Mouse (Mus musculus) testis, postnatal 14 days (tissue): ENCODE results near the gene St8sia1.
A peak's percentile ranks its signal among the peaks of the same experiment; 100 is the strongest.

Experiments used
- DNase-seq: peaks from one replicate; pipeline ENCODE4 v3.0.0; 2021; ENCODE audit warnings: low spot score

Gene St8sia1

DNA sequence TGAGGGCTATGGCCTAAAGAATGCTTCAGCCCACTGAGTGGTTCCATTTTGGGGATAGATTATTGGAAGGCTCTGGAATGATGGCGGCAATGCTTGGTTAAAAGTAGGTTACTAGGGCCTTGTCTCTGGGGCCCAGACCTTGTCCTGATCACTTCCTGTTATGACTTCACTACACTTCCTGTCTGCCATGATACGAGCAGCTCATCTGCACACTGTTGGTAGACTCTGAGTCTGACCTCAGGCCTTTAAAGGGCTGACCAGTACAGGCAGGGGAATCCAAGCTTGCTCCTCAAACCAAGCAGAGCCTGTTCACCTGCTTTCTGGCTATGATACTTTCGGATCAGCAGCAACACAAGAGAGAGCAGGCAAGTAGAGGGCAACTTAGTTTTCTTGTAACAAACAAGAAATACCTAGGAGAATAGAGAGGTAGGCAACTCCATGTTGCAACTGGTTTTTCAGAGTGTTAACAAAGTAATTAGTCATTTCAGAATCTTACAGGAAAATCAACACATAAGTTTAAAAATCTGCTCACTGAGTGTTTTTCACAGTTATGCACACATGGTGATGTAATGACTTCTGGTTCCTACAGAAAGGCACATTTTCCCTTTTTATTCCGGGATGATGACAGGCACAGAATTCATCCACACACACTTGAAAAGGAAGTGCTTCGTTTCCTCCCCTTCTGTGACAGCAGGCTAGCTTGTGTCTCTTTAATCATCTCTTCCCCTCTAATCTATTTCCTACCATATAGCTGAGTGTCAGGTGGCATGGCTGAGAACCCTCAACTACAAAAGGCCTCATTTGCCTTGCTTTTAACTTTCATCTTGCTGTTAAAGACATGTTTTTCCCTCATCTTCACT, 55.1 kb downstream of the St8sia1 start:
- no peak for DNase-seq

DNA sequence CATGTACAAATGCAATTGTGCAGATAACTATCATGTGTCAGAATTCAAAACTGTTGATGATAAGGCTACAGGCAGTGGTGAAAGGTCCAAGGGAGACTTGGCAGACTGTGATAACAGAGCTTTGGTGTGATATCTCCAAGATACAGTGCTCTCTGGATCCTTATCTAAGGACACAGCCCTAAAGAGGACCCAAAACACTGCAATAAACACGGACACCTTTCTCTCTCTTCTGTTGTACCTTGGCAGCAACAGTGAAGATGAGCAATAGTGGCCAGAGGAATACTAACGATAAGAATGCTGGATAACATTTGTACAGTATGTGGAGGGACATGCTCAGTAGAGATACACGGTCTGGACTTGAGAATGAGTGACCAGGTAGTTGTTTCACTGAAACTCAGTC, 55.8 kb downstream of the St8sia1 start:
- DNase-seq = no peak

DNA sequence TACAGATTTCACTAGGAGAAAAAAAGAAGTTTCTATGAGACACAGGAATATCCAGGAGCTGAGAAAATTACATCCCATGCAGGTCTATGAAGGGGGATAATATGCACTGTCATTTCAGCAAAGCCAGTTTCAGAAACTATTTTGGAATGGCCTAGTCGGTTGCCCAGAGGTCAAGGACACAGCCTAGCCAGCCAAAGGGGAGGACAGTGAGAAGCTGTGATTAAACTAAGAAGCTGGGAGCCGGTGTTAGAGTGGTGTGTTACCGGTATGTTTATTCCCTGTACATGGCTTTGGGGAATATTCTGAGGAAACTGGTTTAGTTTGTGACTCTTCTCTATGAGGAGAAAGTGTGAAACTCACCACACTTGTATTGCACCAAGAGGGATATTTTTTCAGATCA, 68.9 kb downstream of the St8sia1 start:
- no peak for DNase-seq

DNA sequence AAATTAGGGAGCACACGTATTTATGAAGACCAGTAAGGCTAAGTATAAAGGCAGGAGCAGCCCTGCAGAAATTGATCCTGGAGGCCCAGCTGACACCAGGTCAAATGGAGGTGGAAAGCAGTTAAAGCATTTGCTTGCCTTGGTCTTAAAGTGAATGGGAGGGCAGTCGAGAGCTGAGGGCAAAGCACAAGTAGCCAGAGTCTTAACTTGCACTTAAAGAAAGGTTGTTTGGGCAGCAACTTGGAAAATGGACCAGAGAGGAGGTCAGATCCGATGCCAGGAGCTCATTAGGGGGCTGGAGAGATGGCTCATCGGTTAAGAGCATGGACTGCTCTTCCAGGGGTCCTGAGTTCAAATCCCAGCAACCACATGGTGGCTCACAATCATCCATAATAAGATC, 70.5 kb downstream of the St8sia1 start:
- DNase-seq = no peak

DNA sequence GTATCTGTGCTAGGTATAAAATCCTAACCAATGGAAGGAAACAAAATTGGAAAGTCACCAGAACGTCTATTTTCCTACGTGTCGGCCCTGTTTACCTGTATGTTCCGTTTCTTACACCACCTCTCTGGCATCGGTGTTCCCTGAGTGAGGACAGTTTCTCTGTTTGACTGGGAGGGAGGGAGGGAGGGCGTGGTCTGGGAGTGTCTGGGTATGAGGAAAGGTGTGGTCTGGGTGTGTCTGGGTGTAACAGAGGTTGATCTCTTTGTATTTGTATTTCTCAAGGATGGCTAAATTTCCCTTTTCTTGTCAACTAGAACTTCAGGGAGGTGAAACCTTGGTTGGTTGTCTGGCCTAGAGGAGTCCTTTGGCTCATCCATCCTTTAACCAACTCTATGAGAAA, 73.9 kb downstream of the St8sia1 start:
- no peak for DNase-seq

DNA sequence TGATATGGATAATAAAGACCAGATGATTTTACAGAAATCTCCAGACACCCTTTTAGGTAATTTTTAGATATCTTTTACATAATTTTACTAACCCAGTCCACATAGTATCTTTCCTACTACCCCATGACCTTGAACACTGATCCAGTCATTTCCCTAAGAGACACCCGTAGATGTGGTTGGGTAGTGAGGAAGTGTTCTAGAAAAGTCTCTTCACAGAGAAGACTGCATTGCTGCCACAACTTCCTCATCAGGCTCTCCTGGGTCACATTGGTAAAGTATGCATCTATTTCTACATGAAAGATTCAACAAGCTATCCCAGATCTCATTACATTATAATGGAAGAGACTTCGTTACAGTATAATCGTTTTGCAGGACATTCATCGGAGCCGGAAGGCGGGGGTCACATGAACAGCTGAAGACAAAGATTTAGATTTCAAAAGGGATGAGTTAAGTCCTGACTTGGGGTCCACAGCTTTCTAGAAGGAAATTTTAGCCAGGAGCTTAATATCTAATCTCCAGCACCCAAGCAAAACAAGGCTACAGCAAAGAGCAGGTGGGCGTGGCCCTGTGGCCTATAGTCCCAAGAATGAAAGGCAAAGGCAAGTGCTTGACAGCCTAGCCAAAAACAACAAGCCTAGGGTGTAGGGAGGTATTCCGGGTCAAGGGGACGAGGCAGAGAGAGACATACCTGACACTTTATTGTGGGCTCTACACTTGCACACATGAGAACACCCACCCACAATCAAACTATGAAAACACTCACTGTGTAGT, 75.1 kb downstream of the St8sia1 start:
- no peak for DNase-seq

DNA sequence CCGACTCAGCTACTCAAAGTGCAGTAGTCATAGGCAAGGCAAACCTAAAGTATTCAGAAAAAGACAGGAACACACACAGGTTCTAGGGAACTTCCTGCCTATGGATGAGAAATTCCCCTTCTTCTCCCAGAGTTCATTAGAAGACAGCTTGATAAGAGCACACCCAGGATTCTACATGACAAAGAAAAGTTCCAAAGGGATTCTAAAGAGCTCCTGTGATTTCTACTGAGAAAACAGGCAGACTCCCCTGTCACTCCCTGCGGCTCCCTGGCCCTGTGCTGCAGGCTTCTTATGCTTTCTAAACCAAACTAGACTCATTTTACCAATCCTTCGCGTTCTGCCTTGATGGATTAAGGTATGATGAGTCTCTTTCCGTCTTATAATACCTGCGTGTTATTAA, 75.9 kb downstream of the St8sia1 start:
- no peak for DNase-seq

DNA sequence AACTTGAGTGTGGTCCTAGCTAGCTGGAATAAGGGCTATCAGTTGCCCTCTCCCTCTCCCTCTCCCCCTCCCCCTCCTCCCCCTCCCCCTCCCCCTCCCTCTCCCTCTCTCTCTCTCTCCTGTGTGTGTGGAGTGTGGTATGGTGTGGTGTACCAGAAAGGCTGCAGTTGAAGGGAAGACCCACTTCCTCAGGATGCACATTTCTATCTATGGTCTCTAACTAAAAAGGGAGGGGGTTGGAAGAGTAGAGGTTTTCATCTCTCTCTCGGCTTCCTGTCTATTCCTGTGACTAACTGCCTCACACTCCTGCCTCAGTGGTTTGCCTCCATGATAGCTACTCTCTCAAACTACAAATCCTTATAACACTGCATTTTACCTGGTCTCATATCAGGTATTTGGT, 76.9 kb downstream of the St8sia1 start:
- DNase-seq = no peak

DNA sequence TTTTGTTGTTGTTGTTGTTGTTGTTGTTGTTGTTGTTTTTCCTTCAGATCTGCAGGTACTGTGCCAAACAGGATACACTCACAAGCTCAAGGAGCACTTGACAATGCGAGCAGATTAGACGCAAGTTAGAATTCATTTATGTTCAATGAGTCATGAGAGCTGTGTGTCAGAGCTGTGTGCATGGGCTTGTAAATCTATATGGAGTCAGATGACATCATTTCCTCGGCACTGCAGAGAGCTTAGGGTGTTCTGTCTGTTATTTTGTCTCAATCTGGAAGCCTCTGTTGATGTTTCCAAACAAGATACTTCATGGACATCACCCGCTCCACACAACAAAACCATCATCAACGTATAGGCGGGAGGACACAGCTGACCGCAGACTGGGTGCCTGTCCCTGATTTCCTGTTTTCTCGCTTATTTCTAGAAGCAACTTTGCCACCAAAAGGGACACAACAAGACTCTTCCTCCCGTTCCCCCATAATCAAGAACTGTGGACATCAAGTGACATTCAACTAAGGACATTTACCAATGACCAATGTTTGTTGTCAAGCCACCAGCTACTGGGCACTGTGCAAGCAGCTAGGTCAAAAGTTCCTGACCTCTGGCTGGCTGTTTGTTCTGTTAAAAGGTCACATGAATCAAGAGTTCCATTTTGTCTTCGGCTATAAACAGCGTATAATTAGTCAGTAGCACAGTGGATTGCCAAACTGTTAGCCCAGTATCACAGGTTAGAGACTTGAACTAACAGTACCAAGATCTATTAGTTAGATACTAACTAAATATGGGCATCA, 78.7 kb downstream of the St8sia1 start:
- no peak for DNase-seq

DNA sequence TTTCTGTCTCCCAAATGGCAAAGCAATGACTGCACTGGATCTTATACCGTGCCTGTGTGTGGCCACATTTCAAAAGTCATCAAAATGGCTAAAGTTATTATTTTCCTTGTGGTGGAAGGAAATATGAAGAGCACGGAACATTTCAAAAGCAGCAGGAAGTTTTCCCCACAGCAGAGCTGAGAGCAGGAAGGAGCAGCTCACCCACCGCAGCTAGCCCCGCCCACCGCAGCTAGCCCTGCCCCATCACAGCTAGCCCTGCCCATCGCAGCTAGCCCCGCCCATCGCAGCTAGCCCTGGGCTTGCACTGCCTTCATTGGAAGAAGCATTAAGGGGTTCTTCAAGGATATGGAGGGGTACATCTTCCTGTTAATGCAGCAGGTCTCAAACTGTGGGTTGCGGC, 80.1 kb downstream of the St8sia1 start:
- DNase-seq = peak; percentile 46

DNA sequence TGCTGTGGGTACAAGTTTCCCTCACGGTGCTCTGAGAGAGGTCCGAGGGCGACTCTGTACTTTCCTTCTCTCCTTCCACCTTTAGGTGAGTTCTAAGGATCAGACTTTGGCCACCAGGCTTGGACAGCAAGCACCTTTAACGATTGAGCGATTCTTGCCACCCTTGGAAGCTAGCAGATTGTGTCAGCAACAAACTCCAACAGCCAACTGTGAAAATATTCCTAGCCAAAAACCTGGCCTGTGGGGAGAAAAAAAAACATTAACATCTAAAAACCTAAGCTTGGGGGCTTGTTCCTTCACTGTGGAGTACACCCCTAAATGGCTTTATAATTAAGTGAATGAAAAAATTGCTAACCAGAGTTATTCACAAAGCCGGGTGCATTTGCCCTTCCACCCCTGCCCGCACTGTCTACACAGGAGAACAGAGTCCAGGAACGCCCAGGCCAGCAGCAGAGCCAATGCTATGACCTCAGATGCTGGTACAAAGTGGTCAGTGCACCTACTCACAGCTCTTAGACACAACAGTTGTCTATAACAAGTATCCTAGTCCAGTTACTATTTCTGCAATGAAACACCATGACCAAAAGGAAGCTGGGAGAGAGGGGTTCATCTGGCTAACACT, 83.3 kb downstream of the St8sia1 start:
- no peak for DNase-seq

DNA sequence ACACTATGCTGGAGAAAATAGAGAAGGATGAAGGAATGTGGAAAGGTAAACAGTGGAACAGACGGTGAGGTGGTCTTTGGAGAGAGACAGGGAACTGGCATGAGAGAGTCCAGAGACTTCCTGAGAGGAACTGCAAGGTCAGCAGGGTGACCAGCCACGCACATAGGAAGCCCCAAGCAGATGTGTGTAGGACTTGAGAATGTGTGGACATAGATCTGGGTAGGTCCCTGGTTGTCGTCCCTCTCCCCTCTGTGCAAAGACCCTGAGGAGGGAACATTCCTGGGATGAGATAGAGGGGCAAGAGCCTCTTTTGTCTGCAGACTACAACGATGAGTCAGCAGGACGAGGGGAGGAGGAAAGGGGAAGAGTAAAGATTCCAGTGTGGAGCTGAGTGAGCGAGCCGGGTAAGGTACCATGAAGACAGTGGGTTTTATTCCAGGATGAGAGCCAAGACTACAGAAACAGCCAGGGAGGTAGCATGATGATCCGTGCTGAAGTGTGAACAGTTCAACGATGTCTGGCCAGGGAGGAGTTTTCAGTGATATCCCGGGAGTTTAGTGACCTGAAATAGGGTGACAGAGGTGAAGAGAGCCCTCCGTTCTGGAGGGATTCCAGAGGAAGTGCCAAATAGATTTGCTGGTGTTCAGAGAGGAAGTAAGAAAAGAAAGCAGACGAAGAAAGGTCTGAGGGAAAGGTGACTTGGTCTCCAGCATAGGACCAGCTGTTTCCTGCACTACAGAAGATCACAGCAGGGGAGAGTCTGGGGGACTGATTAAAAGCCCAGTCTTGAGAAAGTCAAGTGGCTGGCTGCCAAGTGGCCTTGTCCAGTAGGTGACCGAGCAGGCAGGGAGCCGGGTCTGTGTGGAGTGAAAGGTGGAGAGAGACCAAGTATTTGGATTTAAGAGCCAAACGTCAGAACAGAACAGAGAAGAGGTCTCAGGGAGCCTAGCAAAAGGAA, 85.2 kb downstream of the St8sia1 start:
- DNase-seq = no peak

DNA sequence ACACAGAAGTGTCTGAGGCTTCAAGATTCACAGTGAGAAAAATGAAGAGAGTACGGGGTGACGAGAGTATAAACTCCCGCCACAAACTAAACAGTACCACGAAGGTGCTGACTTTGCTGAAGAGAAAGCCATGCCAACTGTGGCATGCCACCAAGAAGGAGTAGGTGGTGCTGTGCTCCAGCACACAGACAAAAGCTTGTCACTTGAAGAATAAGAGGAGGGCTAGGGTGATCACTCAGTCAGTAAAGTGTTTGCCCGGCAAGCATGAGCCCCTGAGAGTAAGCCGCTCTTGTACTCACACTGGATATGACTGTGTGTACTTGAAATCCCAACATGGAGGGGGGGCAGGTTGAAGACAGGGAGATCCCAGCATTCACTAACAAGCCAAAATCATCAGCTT, 87.0 kb downstream of the St8sia1 start:
- DNase-seq = no peak

DNA sequence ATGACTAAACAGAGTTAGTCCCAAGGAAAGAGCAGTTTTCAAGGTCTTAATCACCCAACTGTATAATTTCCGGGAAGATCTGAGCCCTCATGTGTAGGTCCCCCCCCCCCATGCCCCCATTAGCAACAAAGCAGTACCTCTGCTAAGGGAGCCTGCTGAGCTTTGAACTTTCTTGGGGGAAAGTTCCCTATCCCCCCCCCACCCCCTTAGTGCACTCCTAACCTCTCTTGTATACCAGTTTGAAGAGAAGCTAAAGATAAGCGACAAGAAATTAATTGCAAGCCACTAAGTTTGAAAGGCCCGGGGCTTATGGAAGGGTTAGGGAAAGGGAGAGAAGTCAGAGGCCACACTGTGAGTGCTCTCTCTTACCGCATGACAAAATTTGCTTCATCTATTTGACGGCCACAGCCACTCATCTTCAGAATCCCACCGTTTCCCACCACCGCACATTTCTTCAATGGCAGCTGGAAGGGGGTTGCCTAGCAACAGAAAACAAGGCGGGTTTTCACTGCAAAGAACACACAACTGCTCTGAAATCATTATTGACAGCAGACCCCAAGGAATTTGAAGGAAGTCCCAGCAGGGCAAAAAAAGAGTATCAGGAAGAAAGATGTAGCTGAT, 87.9 kb downstream of the St8sia1 start:
- DNase-seq = no peak

DNA sequence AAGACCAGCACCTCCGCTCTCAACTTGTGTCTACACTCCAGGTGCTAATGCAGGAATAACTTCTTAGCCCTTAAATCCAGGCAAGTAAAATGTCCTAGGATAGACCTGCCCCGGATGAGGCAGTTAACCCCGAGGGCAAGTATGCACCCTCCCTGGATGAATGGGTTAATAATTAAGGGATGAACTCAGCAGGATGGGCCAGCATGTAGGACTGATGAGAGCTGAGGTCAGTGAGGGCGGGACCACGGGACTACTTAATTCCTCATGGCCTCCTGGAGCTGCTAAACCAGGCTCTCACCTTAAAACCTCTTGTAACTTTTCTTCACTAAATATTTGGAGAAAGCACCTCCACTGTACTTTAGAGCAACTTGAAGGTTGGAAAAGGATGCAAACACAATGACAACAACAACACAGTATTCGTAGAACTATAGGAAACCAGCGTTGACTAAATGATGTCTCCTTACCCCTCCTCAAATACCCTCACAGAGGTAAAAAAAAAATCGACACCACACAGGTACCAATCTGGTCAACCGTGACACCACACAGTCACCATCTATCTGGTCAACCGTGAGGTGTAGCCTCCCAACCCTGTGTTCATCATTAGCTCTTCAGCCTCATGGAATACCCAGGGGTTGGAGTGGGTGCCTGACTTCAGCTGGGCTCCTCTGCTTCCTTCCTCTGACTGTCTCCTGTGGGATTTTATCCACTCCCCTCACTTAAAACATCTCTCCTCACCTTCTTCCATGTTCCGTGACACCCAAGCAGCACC, 90.3 kb downstream of the St8sia1 start:
- DNase-seq = no peak

DNA sequence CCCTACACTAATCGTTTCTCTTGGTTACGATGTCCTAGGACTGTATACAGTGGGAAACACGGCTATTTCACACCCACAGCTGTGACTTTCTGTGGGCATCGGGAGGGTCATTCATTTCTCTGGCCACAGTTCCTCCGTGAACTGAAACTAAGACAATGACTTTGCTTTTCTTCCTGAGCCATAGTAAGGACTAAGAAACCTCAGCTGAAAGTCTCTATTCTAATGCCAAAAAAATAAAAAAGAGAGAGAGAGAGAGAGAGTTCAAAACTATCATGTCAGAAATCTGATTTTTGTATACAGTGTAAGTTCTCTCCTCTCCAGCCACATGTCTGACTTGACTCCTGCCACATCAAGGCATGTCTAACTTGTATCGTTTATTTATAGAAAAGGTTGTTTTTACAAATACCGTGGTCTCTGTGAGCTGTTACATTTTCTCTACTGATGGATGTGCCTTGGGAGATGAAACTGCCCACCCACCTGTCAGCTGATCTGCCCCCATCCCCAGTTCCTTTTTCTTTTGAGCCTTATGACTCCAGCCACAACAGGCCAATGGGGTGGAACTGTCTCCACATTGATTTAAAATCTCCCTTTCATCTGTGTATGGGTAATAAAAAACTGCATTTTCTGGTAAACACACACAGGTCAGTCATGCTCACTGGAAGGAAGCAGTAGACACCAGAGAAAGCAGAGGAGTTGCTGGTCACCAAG, 94.4 kb downstream of the St8sia1 start:
- DNase-seq = no peak

DNA sequence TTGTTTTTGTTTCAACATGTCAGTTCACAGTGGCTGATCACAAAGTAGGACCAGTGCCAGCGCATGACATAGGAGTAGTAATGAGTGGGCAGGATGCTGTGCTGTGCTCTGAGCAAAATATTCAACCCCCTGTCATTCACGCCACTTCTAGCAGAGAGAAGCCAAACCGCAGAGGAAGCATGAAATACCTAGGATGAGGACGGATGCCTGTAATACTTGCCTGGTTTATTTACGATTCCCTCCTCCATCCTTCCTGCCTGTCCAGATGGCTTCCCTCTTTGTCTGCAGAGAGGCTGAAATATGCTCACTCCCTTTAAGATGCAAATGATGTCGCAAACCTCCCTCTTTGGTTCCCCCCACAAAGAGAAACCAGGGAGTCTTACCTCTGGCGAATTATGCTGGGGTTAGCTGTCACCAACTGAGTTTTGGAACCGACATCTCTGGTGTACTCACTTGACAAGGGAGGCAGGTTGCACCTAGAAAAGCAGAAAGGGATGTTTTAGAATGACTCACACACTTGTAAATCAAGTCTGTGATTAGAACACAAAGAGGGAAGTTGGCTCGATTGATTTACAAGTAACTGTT, 96.7 kb downstream of the St8sia1 start:
- DNase-seq = no peak

DNA sequence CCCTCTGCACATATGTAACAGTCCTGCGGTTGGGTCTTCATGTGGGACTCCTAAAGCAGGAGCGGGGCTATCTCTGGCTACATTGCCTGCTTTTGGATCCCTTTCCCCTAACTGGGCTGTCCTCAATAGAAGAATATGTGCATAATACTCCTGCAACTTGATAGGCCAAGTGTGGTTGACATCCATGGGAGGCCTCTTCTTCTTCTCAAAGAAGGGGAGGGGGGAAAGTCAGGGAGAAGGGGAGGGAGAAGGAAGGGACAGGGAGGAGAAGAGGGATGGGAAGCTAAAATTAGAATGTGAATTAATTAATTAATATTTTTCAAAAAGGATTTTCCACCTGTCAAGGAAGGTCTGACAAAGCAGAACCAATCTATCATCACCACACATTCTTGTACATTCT, 97.2 kb downstream of the St8sia1 start:
- DNase-seq = no peak

DNA sequence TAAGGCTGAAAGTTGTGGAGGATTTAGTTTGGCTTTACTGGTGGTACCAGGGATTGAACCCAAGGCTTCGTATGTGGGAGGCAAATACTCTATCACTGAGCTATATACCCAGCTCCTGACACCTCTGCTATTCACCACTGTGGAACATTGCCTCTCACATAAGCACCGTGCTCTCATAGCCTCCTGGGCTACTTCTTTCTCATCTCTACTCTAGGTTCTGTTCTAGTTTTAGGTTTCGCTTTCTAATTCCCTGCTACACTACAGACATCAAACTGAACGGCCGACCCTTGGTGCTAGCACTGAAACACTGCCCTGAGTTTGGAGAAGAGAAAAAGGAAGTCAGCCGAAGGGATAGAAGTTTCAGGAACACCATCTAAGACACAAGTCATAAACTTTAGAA, 99.1 kb downstream of the St8sia1 start:
- no peak for DNase-seq
